ENCODE assay signal across 22 mouse cellular contexts in genomic region chr3:140874070-140874895, GRCm38 (mm10).
DNase-seq lines count a peak whose midpoint lies in the region; ATAC-seq and TF ChIP-seq lines count a peak whose summit lies in the region.
"Had no signal": no experiment of that assay in that cellular context is flagged by ENCODE, and none has a peak within 500 bp of the region (broad histone marks: within the 10 kb centered on the region; RNA-seq: fewer than 3 reads in every experiment).

No protein-coding gene starts in this region.

- no peak overlapping the region for H3K27ac ChIP-seq in forebrain, embryonic 14.5 days (ENCODE audit: low read depth, low read length)
- no peak overlapping the region for H3K27ac ChIP-seq in forebrain, embryonic 16.5 days (ENCODE audit: low read length)
- H3K27ac ChIP-seq in midbrain, embryonic 11.5 days (ENCODE audit: low read depth, low read length) = no peak overlapping the region
- no peak overlapping the region for H3K27ac ChIP-seq in midbrain, postnatal 0 days (ENCODE audit: low read depth, low read length)
- no peak overlapping the region for H3K27ac ChIP-seq in intestine, embryonic 15.5 days
- H3K27ac ChIP-seq: embryonic facial prominence, embryonic 10.5 days; embryonic facial prominence, embryonic 12.5 days; forebrain, embryonic 13.5 days had no signal

- no peak overlapping the region for H3K9ac ChIP-seq in forebrain, embryonic 14.5 days (ENCODE audit: low read length)
- H3K9ac ChIP-seq in forebrain, embryonic 16.5 days (replicated peaks; ENCODE audit: low read depth, low read length) = no peak overlapping the region
- H3K9ac ChIP-seq in midbrain, embryonic 11.5 days (ENCODE audit: low read length) = no peak overlapping the region
- no peak overlapping the region for H3K9ac ChIP-seq in midbrain, postnatal 0 days (replicated peaks; ENCODE audit: low read length, poor library complexity, severe bottlenecking)
- H3K9ac ChIP-seq in intestine, embryonic 15.5 days = no peak overlapping the region
- H3K9ac ChIP-seq: embryonic facial prominence, embryonic 12.5 days; forebrain, embryonic 13.5 days; forebrain, postnatal 0 days had no signal

- no peak for TF ChIP-seq POLR2A in brain, embryonic 14.5 days (IDR thresholded peaks at IDR 0.05; ENCODE audit: borderline replicate concordance, extremely low read depth, insufficient read depth, insufficient read length, poor library complexity, severe bottlenecking)

- ATAC-seq in forebrain, embryonic 14.5 days = no peak
- ATAC-seq in forebrain, embryonic 16.5 days = no peak
- ATAC-seq in midbrain, embryonic 11.5 days (ENCODE audit: low FRiP score) = no peak
- no peak for ATAC-seq in midbrain, postnatal 0 days (ENCODE audit: low FRiP score)
- no peak for ATAC-seq in CD4-positive, CD25-positive, alpha-beta regulatory T cell, adult 4 months
- no peak for ATAC-seq in intestine, embryonic 15.5 days
- ATAC-seq: activated CD4-positive, CD25-positive, alpha-beta regulatory T cell, adult 4 months; forebrain, embryonic 13.5 days; forebrain, postnatal 0 days; Patski had no signal

- no peak overlapping the region for H3K4me2 ChIP-seq in forebrain, embryonic 14.5 days (ENCODE audit: low read length)
- no peak overlapping the region for H3K4me2 ChIP-seq in forebrain, embryonic 16.5 days (ENCODE audit: low read length)
- no peak overlapping the region for H3K4me2 ChIP-seq in midbrain, embryonic 11.5 days
- no peak overlapping the region for H3K4me2 ChIP-seq in midbrain, postnatal 0 days (ENCODE audit: low read depth, low read length, poor library complexity, severe bottlenecking)
- H3K4me2 ChIP-seq in intestine, embryonic 15.5 days (replicated peaks) = no peak overlapping the region
- H3K4me2 ChIP-seq: embryonic facial prominence, embryonic 12.5 days; forebrain, embryonic 13.5 days had no signal

- no peak overlapping the region for H3K4me3 ChIP-seq in forebrain, embryonic 14.5 days (ENCODE audit: low read depth, low read length)
- H3K4me3 ChIP-seq in forebrain, embryonic 16.5 days (replicated peaks; ENCODE audit: low read length) = no peak overlapping the region
- H3K4me3 ChIP-seq in midbrain, embryonic 11.5 days (ENCODE audit: low read depth, low read length) = no peak overlapping the region
- no peak overlapping the region for H3K4me3 ChIP-seq in midbrain, postnatal 0 days (ENCODE audit: low read depth, low read length)
- H3K4me3 ChIP-seq in intestine, embryonic 15.5 days (replicated peaks) = no peak overlapping the region
- H3K4me3 ChIP-seq: embryonic facial prominence, embryonic 10.5 days; embryonic facial prominence, embryonic 12.5 days; forebrain, embryonic 13.5 days had no signal

- peak; percentile 30 for DNase-seq in forebrain, embryonic 14.5 days (ENCODE audit: low spot score)
- DNase-seq in midbrain, embryonic 11.5 days (ENCODE audit: low spot score, missing footprints) = peak; percentile 61
- no peak for DNase-seq in midbrain, postnatal 0 days (ENCODE audit: low spot score)
- peak; percentile 56 for DNase-seq in brain, embryonic 14.5 days (ENCODE audit: low read depth)
- DNase-seq: adrenal gland, adult 8-10 months; adrenal gland, postnatal 14 days; adrenal gland, postnatal 36 days; B cell, adult 2 months; cerebellum, adult 11-12 months; cerebellum, adult 2 months; cerebellum, adult 9-10 months; cerebellum, postnatal 10 days; cerebellum, postnatal 25 days; forebrain, postnatal 0 days had no signal

- no peak for TF ChIP-seq CTCF in midbrain, postnatal 0 days (IDR thresholded peaks at IDR 0.05)
- TF ChIP-seq CTCF in brain, embryonic 14.5 days (IDR thresholded peaks at IDR 0.05; ENCODE audit: borderline replicate concordance, extremely low read depth, insufficient read depth, insufficient read length) = no peak

- no peaks in the 10 kb centered on the region for H3K36me3 ChIP-seq in forebrain, embryonic 14.5 days (ENCODE audit: control insufficient read depth, insufficient read depth, low read length)
- H3K36me3 ChIP-seq in forebrain, embryonic 16.5 days (ENCODE audit: control insufficient read depth, insufficient read depth) = no peaks in the 10 kb centered on the region
- no peaks in the 10 kb centered on the region for H3K36me3 ChIP-seq in midbrain, embryonic 11.5 days (ENCODE audit: control insufficient read depth, insufficient read depth, low read length)
- H3K36me3 ChIP-seq in midbrain, postnatal 0 days (ENCODE audit: insufficient read depth, low read length) = no peaks in the 10 kb centered on the region
- H3K36me3 ChIP-seq in intestine, embryonic 15.5 days = no peaks in the 10 kb centered on the region
- H3K36me3 ChIP-seq: embryonic facial prominence, embryonic 10.5 days; embryonic facial prominence, embryonic 12.5 days had no signal

- H3K4me1 ChIP-seq in forebrain, embryonic 14.5 days (ENCODE audit: control insufficient read depth, insufficient read depth, low read length) = no peaks in the 10 kb centered on the region
- no peaks in the 10 kb centered on the region for H3K4me1 ChIP-seq in forebrain, embryonic 16.5 days (replicated peaks; ENCODE audit: control insufficient read depth, insufficient read depth, low read length)
- H3K4me1 ChIP-seq in midbrain, embryonic 11.5 days (ENCODE audit: control insufficient read depth, insufficient read depth, low read length) = no peaks in the 10 kb centered on the region
- H3K4me1 ChIP-seq in midbrain, postnatal 0 days (ENCODE audit: insufficient read depth, low read length) = no peaks in the 10 kb centered on the region
- no peaks in the 10 kb centered on the region for H3K4me1 ChIP-seq in intestine, embryonic 15.5 days (replicated peaks)
- H3K4me1 ChIP-seq: embryonic facial prominence, embryonic 10.5 days; embryonic facial prominence, embryonic 12.5 days; forebrain, embryonic 13.5 days had no signal

- H3K27me3 ChIP-seq in forebrain, embryonic 14.5 days (replicated peaks; ENCODE audit: control insufficient read depth, insufficient read depth, low read length) = no peaks in the 10 kb centered on the region
- no peaks in the 10 kb centered on the region for H3K27me3 ChIP-seq in forebrain, embryonic 16.5 days (replicated peaks; ENCODE audit: control insufficient read depth, insufficient read depth, low read length)
- no peaks in the 10 kb centered on the region for H3K27me3 ChIP-seq in midbrain, embryonic 11.5 days (ENCODE audit: control insufficient read depth, insufficient read depth, low read length)
- H3K27me3 ChIP-seq in midbrain, postnatal 0 days (ENCODE audit: insufficient read depth, low read length) = no peaks in the 10 kb centered on the region
- H3K27me3 ChIP-seq in intestine, embryonic 15.5 days (replicated peaks) = no peaks in the 10 kb centered on the region
- H3K27me3 ChIP-seq: embryonic facial prominence, embryonic 12.5 days; forebrain, embryonic 13.5 days; Patski had no signal

- no peaks in the 10 kb centered on the region for H3K9me3 ChIP-seq in forebrain, embryonic 14.5 days (replicated peaks; ENCODE audit: control insufficient read depth, low read length)
- H3K9me3 ChIP-seq in forebrain, embryonic 16.5 days (ENCODE audit: control insufficient read depth, low read length) = no peaks in the 10 kb centered on the region
- no peaks in the 10 kb centered on the region for H3K9me3 ChIP-seq in midbrain, embryonic 11.5 days (ENCODE audit: control insufficient read depth, low read length)
- H3K9me3 ChIP-seq in midbrain, postnatal 0 days (ENCODE audit: low read length) = no peaks in the 10 kb centered on the region
- H3K9me3 ChIP-seq in intestine, embryonic 15.5 days = no peaks in the 10 kb centered on the region
- H3K9me3 ChIP-seq: embryonic facial prominence, embryonic 10.5 days; embryonic facial prominence, embryonic 12.5 days; forebrain, embryonic 13.5 days had no signal

- 76% methylated on average over 9 of the region's 9 CpGs for WGBS in forebrain, embryonic 14.5 days
- 71% methylated on average over 9 of the region's 9 CpGs for WGBS in forebrain, embryonic 16.5 days
- 92% methylated on average over 9 of the region's 9 CpGs for WGBS in midbrain, embryonic 11.5 days
- WGBS in midbrain, postnatal 0 days = 88% methylated on average over 9 of the region's 9 CpGs
- WGBS in intestine, embryonic 15.5 days = 82% methylated on average over 9 of the region's 9 CpGs
